Mouse (Mus musculus) heart, adult 9 months (tissue): ENCODE data around the gene Kctd7.

Experiments used
- DNase-seq, 2 experiments: peaks; one replicate each; pipeline ENCODE4 v3.0.0; 2022; ENCODE audit warnings: low spot score in 2 of 2

The Kctd7 gene

GRCm38 (mm10) chr5:130143101-130143500, 1.6 kb upstream of the Kctd7 start:
- no peak for DNase-seq

- DNase-seq = peak; percentile 79 to 83
Observed at GRCm38 (mm10) chr5:130143977-130144333, 706 bp upstream of the Kctd7 start.

GRCm38 (mm10) chr5:130145961-130146360, 1.3 kb downstream of the Kctd7 start:
- no peak for DNase-seq

GRCm38 (mm10) chr5:130149726-130150310, 5.2 kb downstream of the Kctd7 start:
- no peak for DNase-seq

GRCm38 (mm10) chr5:130154286-130154685, 9.6 kb downstream of the Kctd7 start:
- no peak for DNase-seq

- DNase-seq = no peak
Observed at GRCm38 (mm10) chr5:130158545-130158944, 13.9 kb downstream of the Kctd7 start.

- no peak for DNase-seq
Observed at GRCm38 (mm10) chr5:130159761-130160201, 15.1 kb downstream of the Kctd7 start.

GRCm38 (mm10) chr5:130163670-130164069, 19.0 kb downstream of the Kctd7 start:
- peak; percentile 60 to 76 for DNase-seq

GRCm38 (mm10) chr5:130165213-130165612, 20.6 kb downstream of the Kctd7 start:
- no peak for DNase-seq

GRCm38 (mm10) chr5:130169109-130169508, 24.4 kb downstream of the Kctd7 start:
- no peak for DNase-seq

GRCm38 (mm10) chr5:130170666-130171422, 26.2 kb downstream of the Kctd7 start:
- peak in 1 of 2 experiments; percentile 29 for DNase-seq

GRCm38 (mm10) chr5:130171423-130171954, 26.8 kb downstream of the Kctd7 start, which contains the start of gene Rabgef1:
Rabgef1 (plus strand) TSS chr5:130171798.
- DNase-seq = peak; percentile 95 to 97

GRCm38 (mm10) chr5:130171956-130172601, 27.4 kb downstream of the Kctd7 start:
- DNase-seq = peak; percentile 61 to 75

GRCm38 (mm10) chr5:130173012-130173411, 28.4 kb downstream of the Kctd7 start:
- DNase-seq = no peak

GRCm38 (mm10) chr5:130177871-130178270, 33.2 kb downstream of the Kctd7 start:
- no peak for DNase-seq

GRCm38 (mm10) chr5:130180362-130180761, 35.7 kb downstream of the Kctd7 start:
- DNase-seq = no peak

- DNase-seq = no peak
Observed at GRCm38 (mm10) chr5:130181740-130182540, 37.3 kb downstream of the Kctd7 start.

GRCm38 (mm10) chr5:130182541-130182821, 37.8 kb downstream of the Kctd7 start:
- no peak for DNase-seq

- DNase-seq = no peak
Observed at GRCm38 (mm10) chr5:130184193-130184856, 39.7 kb downstream of the Kctd7 start.

GRCm38 (mm10) chr5:130185312-130185711, 40.7 kb downstream of the Kctd7 start:
- DNase-seq = no peak

- no peak for DNase-seq
Observed at GRCm38 (mm10) chr5:130187383-130187782, 42.7 kb downstream of the Kctd7 start.
